Mouse (Mus musculus) myocyte (in vitro differentiated cells): ENCODE measurements around the gene Phf21a.

Experiments used
- MYOG ChIP-seq, 3 experiments: IDR thresholded peaks; one replicate each; pipeline ENCODE4 v1.6.1; 2011; ENCODE audit warnings: control low read depth in 2 of 3, low read depth in 2 of 3, mild to moderate bottlenecking in 2 of 3; ENCODE audit not compliant: insufficient read length in 2 of 3, control insufficient read depth in 1 of 3, insufficient read depth in 1 of 3
- POLR2A ChIP-seq: IDR thresholded peaks from one replicate; pipeline ENCODE4 v1.6.1; 2011; ENCODE audit warnings: low read depth, mild to moderate bottlenecking, control low read depth, moderate library complexity; ENCODE audit not compliant: insufficient read length

DNA sequence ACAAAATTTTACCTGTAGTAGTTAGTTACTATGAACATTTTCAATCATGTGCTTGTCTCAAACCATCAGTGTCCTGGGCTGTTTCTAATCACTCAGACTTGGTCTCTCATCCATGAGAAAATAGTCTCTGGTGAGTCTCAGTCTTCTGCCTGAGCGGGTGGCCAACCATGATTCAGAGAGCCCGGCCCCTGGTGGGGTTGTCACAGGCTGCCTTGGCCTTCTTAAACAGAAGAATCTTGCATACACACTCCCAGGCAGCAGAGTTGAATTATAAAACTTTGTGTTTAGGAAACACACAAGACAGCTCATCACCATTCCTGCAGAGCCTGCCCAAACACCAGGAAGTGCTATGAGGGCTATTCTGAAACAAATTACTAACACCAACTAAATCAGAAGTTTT is 239.0 kb downstream of the Phf21a start:
- no peak for TF ChIP-seq POLR2A
- no peak for TF ChIP-seq MYOG (IDR thresholded peaks at IDR 0.05; ENCODE audit: control insufficient read depth in 1 of 3, insufficient read depth in 1 of 3, insufficient read length in 2 of 3, low read depth in 2 of 3)
